Mouse (Mus musculus) hindlimb bud, embryonic 11.5 days (tissue): ENCODE results near the gene Dhrs4.

ENCODE experiments used
- DNase-seq: peaks from one replicate; pipeline ENCODE4 v3.0.0-alpha.2; 2012; ENCODE audit warnings: low read depth, low spot score; ENCODE audit errors: extremely low spot score

Gene Dhrs4

GRCm38 (mm10) chr14:55478651-55479599 is at the start of gene Dhrs4:
Gene Dhrs4, plus strand, starts transcription at chr14:55478758.
- DNase-seq: no peak

GRCm38 (mm10) chr14:55430255-55430654 is 48.3 kb upstream of the Dhrs4 start:
- no peak for DNase-seq

GRCm38 (mm10) chr14:55433052-55433451 is 45.5 kb upstream of the Dhrs4 start:
- DNase-seq: no peak

GRCm38 (mm10) chr14:55434825-55435224 is 43.7 kb upstream of the Dhrs4 start:
- no peak for DNase-seq

GRCm38 (mm10) chr14:55437118-55437517 is 41.4 kb upstream of the Dhrs4 start:
- no peak for DNase-seq

- no peak for DNase-seq
Observed at GRCm38 (mm10) chr14:55438193-55438784, 40.3 kb upstream of the Dhrs4 start.

GRCm38 (mm10) chr14:55457693-55458092 is 20.9 kb upstream of the Dhrs4 start:
- DNase-seq: no peak

- no peak for DNase-seq
Observed at GRCm38 (mm10) chr14:55458273-55458672, 20.3 kb upstream of the Dhrs4 start.

GRCm38 (mm10) chr14:55458761-55459160 is 19.8 kb upstream of the Dhrs4 start:
- DNase-seq: no peak

- DNase-seq: no peak
Observed at GRCm38 (mm10) chr14:55459796-55460195, 18.8 kb upstream of the Dhrs4 start.

GRCm38 (mm10) chr14:55460297-55460696 is 18.3 kb upstream of the Dhrs4 start:
- DNase-seq: no peak

- no peak for DNase-seq
Observed at GRCm38 (mm10) chr14:55461757-55462156, 16.8 kb upstream of the Dhrs4 start.

GRCm38 (mm10) chr14:55466481-55466880 is 12.1 kb upstream of the Dhrs4 start:
- DNase-seq: no peak

- DNase-seq: no peak
Observed at GRCm38 (mm10) chr14:55467108-55467507, 11.4 kb upstream of the Dhrs4 start.

- DNase-seq: no peak
Observed at GRCm38 (mm10) chr14:55468301-55468741, 10.2 kb upstream of the Dhrs4 start.

GRCm38 (mm10) chr14:55469041-55469440 is 9.5 kb upstream of the Dhrs4 start:
- no peak for DNase-seq

GRCm38 (mm10) chr14:55469821-55470220 is 8.7 kb upstream of the Dhrs4 start:
- no peak for DNase-seq

GRCm38 (mm10) chr14:55470806-55471205 is 7.8 kb upstream of the Dhrs4 start:
- no peak for DNase-seq

GRCm38 (mm10) chr14:55475654-55476053 is 2.9 kb upstream of the Dhrs4 start:
- DNase-seq: no peak

- DNase-seq: no peak
Observed at GRCm38 (mm10) chr14:55477421-55477820, 1.1 kb upstream of the Dhrs4 start.

- no peak for DNase-seq
Observed at GRCm38 (mm10) chr14:55477829-55478228, 729 bp upstream of the Dhrs4 start.

- no peak for DNase-seq
Observed at GRCm38 (mm10) chr14:55479629-55480028, 1.1 kb downstream of the Dhrs4 start.
